Mouse (Mus musculus) kidney, adult 2 months (tissue): ENCODE measurements around the gene Ddt. TPM values are rescaled to one million over a fixed set of nuclear protein-coding genes. Genes with fewer than 3 reads are reported as not detected.
A peak's percentile ranks its signal among the peaks of the same experiment; 100 is the strongest.

Experiments used
- DNase-seq: peaks from one replicate; pipeline ENCODE4 v3.0.0; 2021
- H3K27ac ChIP-seq: fragments of 200-500 bp; 2 replicates; pipeline ENCODE4 v1.5.1; 2012; ENCODE audit warnings: low read depth, low read length, control low read depth, inconsistent platforms; ENCODE audit not compliant: insufficient read depth
- H3K27me3 ChIP-seq: fragments of 200-500 bp; replicated peaks from 2 replicates; pipeline ENCODE4 v1.6.1; 2012; ENCODE audit warnings: mild to moderate bottlenecking, moderate library complexity, low read length, inconsistent platforms; ENCODE audit not compliant: control insufficient read depth, insufficient read depth
- H3K36me3 ChIP-seq: fragments of 200-500 bp; 2 replicates; pipeline ENCODE4 v1.6.1; 2012; ENCODE audit warnings: mild to moderate bottlenecking, moderate library complexity, low read length, inconsistent platforms; ENCODE audit not compliant: control insufficient read depth, insufficient read depth
- H3K4me1 ChIP-seq: fragments of 200-500 bp; 2 replicates; pipeline ENCODE4 v1.6.1; 2011; ENCODE audit warnings: low read length; ENCODE audit not compliant: control insufficient read depth, insufficient read depth
- H3K4me3 ChIP-seq: fragments of 200-500 bp; 2 replicates; pipeline ENCODE4 v1.5.1; 2011; ENCODE audit warnings: mild to moderate bottlenecking, low read depth, low read length, control low read depth; ENCODE audit not compliant: insufficient read depth
- CTCF ChIP-seq: fragments of 200-500 bp; conservative IDR thresholded peaks from 2 replicates; pipeline ENCODE4 v1.5.1; 2011; ENCODE audit warnings: low read depth, mild to moderate bottlenecking, control low read depth, low read length, moderate library complexity, mixed read lengths; ENCODE audit not compliant: insufficient read depth, insufficient read length
- POLR2A ChIP-seq: fragments of 200-500 bp; IDR thresholded peaks from one replicate; pipeline ENCODE4 v1.6.1; 2011; ENCODE audit warnings: low read depth, low read length, control low read depth
- WGBS: fragments of 180-500 bp; shearing (Covaris S2); methylation state at CpG from one replicate; pipeline ENCODE4 v1.1.7; 2018; 5-methylcytosine and 5-hydroxymethylcytosine counted together
- polyA plus RNA-seq: library from polyadenylated mRNA; depleted of rRNA; stranded (reverse); fragments of >200 nt; gene quantifications from 2 replicates; pipeline ENCODE4 v1.2.3, GENCODE M21; 2012; rRNA removed

Gene Ddt
- polyA plus RNA-seq = 408 and 410 TPM in 2 replicates

DNA sequence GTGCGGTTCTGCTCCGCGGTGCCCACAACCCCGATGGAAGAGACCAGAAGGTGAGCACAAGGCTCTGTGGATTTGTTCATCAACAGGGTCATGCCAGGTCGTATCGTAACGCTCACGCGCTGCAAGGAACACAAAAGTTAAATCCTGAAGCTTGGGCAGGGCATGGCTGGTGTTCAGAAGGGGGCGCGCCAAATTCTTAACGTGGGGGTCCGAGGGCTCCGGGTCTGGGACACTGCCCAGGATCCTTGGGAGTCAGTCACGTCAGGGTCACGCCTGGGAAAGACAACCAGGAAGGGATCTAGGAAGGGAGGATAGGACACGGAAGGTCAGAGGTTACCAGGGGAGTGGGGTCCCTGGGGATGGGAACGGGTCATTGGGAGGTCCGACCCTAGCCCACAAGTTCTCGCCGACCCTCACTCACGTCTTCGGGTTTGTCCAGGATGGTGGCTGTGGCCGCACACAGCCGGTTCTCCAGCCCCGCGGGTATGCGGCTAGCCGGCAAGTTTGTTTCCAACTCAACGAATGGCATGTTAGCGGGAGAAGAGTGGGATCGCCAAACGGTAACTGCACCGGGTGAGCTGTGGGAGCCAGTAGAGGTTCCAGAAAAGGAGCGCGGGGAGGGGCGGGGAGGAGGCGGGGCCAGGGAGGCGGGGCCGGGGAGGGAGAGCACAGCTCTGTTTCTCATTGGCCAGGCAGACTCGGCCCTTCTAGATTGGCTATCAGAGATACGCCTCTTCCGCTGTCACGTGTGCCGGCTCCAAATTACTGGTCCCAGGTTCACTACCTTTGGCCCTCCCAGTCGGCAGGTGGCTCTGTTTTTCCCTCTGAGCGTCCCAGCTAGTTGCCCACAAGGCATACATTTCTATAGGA is at the start of gene Ddt:
Gene Ddt, minus strand, starts transcription at position 620 of the 870 bp plus-strand sequence.
- WGBS = 1% methylated on average over 45 of the region's 47 CpGs
- Histone ChIP-seq H3K27ac (peak within 1 kb of the TSS; percentile 89), H3K4me1 (peaks cover 3% of the 10 kb centered on the region; the same call in 1 of the 2 replicates), H3K27me3 (no peaks in the 10 kb centered on the region), H3K36me3 (no peaks in the 10 kb centered on the region), H3K4me3 (peak within 1 kb of the TSS; percentile 92)
- DNase-seq = peak; percentile 96
- TF ChIP-seq POLR2A (peak; percentile 90), CTCF (peak; percentile 54)

DNA sequence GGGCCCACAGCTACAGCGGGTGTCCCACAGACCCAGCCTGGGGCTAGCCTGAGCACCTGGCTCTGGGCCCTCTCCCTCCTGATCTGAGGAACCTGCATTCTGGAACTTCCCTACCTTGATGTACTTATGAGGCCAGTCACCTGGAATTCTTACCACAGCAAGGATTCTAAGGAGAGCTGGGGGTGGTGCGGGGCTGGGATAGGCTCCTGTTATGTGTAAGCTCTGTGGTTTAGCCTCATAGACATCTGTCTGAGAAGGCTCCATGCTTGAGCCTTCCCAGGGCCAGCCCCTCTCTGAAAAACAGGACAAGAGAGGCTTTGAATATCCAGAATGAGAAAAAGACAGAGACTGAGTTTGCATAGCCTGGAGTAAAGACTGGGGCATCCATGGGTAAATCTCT is 49.2 kb upstream of the Ddt start, which contains the start of gene Gstt4:
Gene Gstt4, minus strand, starts transcription at position 101 of the 400 bp plus-strand sequence.
- Histone ChIP-seq H3K36me3 (no peaks in the 10 kb centered on the region), H3K27ac (no peak within 1 kb of the TSS), H3K4me1 (peaks cover 2% of the 10 kb centered on the region), H3K27me3 (no peaks in the 10 kb centered on the region), H3K4me3 (no peak within 1 kb of the TSS)
- no peak for DNase-seq
- WGBS = 95% methylated on average over 2 of the region's 2 CpGs
- TF ChIP-seq POLR2A = no peak
- TF ChIP-seq CTCF = no peak

DNA sequence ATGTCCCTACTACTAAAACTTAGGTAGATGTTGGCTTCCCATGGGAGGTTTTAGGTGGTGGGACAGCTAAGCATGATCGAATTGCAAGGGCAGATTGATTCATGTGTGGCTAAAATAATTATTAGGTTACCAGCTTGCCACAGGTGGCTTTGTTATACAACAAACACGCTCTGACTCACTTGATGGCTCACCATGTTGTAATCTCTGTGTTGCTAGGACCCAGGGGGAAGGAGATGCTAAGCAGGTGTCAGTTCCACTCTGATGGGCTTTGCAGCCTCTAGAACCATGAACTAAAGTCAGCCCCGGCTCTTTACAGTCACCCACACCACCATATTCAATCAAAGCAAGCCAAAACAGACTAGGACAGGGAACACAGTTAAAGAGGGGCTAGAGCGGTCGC is 46.7 kb upstream of the Ddt start:
- WGBS = 69% methylated on average over 5 of the region's 5 CpGs
- H3K4me3 ChIP-seq = no peak overlapping the region
- TF ChIP-seq POLR2A = no peak
- TF ChIP-seq CTCF = no peak
- no peaks in the 10 kb centered on the region for H3K36me3 ChIP-seq
- no peaks in the 10 kb centered on the region for H3K27me3 ChIP-seq
- no peaks in the 10 kb centered on the region for H3K4me1 ChIP-seq
- no peak overlapping the region for H3K27ac ChIP-seq
- no peak for DNase-seq

DNA sequence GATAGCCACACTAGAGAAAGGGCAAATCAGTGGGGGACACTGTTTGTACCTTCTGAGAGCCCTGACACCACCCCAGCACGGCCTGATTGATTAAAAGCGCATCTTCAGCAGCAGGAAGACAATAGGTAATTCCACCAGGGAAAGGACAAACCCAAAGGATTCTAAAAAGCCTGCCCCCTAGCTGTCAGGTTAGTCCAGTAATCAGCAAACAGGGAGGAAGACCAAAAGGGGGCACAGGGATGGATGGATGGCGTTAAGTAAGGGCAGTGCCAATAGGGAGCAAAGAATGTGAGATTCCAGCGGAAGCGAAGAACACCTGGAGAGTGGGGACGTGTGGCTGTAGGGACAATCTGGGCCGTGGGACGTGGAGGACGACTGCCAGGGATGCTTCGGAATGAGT is 45.4 kb upstream of the Ddt start:
- no peak for DNase-seq
- TF ChIP-seq CTCF (0 out of 2 replicates have a peak, but pooled peaks have one; percentile 23), POLR2A (no peak)
- Histone ChIP-seq H3K4me1 (no peaks in the 10 kb centered on the region), H3K36me3 (no peaks in the 10 kb centered on the region), H3K27ac (no peak overlapping the region), H3K4me3 (no peak overlapping the region), H3K27me3 (no peaks in the 10 kb centered on the region)
- 67% methylated on average over 10 of the region's 10 CpGs for WGBS

DNA sequence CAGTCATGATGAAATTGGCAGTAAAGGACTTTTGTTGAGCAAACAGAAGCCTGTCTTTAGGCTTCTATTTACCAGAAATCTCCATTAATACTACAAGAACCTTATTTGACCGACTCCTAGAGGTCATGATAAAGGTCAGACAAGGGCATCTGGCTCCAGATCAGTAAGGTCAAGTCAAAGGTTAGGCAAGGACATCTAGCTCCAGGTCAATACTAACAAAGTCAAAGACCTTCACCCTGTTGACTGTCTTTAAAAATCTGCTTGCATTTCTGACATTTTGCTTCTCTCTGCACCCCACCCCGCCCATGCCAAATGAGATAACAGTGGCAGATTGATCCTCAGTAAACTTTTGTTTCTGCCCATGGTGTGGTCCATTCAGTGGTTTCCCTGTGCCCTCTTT is 31.0 kb upstream of the Ddt start:
- WGBS = 56% methylated on average over 2 of the region's 2 CpGs

DNA sequence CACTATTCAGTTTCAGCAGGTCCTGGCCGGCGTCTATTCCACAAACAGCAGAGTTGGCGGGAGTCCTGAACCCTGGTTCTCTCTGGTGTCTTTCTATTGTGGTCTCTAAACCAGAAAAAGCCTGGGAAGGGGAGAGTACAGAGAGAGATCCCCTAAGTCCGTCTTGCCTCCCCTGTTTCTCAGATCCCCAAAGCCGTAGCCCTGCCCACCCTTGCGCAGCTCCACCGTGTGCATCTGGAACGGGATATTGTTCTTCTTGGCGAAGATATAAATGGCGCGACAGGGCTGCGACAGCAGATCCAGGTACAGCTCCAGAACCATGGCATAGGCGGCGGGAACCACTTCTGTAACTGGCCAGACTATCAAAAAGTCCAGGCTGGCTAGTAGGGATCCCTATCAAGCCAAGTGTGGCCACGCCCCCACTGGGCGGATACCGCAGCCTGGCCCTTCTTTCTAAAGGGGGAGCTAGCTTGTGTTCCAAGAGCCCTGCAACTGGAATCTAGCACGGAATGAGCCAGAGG is 25.0 kb upstream of the Ddt start, which contains the start of gene Gstt1:
Gene Gstt1, minus strand, starts transcription at position 409 of the 521 bp plus-strand sequence.
- Histone ChIP-seq H3K4me3 (peak within 1 kb of the TSS; percentile 69), H3K36me3 (no peaks in the 10 kb centered on the region), H3K27ac (peak within 1 kb of the TSS; percentile 69), H3K4me1 (peaks cover 12% of the 10 kb centered on the region), H3K27me3 (no peaks in the 10 kb centered on the region)
- DNase-seq = peak; percentile 80
- TF ChIP-seq POLR2A (no peak), CTCF (no peak)
- 2% methylated on average over 18 of the region's 18 CpGs for WGBS

More for the DNA sequence above, 31.0 kb upstream of the Ddt start:
- Histone ChIP-seq H3K27me3 (no peaks in the 10 kb centered on the region), H3K4me3 (no peak overlapping the region), H3K36me3 (no peaks in the 10 kb centered on the region), H3K27ac (no peak overlapping the region), H3K4me1 (no peaks in the 10 kb centered on the region)
- no peak for DNase-seq
- TF ChIP-seq POLR2A = no peak
- TF ChIP-seq CTCF = no peak

DNA sequence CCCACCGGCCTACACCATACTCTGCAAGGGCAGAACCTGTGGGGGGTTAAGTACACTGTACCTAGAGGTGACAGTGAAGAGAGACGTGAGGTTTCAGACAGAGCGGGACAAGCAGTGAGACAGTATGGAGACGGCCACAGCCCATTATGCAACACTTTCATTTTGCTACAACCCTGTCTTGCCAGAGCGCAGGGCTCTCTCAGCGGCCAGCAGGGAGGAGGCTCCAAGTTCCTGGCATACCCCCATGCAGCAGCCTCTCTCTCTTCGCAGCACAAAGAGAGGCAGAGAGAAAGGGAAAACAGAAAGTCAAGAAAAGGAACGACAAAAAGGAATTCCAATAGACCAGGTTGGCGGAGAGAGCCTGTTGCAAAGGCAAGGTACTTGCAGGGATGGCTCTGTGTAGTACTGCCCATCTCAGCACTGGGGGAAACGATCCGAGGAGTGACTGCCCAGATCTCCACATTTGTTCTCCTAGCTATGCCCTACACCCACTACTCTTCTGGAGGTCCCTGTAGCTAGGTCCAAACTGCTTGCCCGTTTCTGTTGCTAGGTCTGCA is 24.5 kb upstream of the Ddt start:
- TF ChIP-seq CTCF = 0 out of 2 replicates have a peak, but pooled peaks have one; percentile 2
- no peak for TF ChIP-seq POLR2A
- peaks cover 12% of the 10 kb centered on the region for H3K4me1 ChIP-seq
- peak; percentile 77 for DNase-seq
- under 1% methylated on average over 12 of the region's 12 CpGs for WGBS
- no peaks in the 10 kb centered on the region for H3K36me3 ChIP-seq
- H3K27me3 ChIP-seq = no peaks in the 10 kb centered on the region
- H3K27ac ChIP-seq = peak overlapping the region; percentile 69
- peak overlapping the region; percentile 69 for H3K4me3 ChIP-seq
